Comparison of ENCODE assay signal across 14 mouse cellular contexts in genomic region chr2:168780024-168780423, GRCm38 (mm10). TPM values are rescaled to one million over a fixed set of nuclear protein-coding genes. Genes with fewer than 3 reads are reported as not detected.
DNase-seq lines count a peak whose midpoint lies in the region; ATAC-seq lines count a peak whose summit lies in the region.
"Had no signal": no experiment of that assay in that cellular context is flagged by ENCODE, and none has a peak within 500 bp of the region (broad histone marks: within the 10 kb centered on the region; RNA-seq: fewer than 3 reads in every experiment).

No protein-coding gene starts in this region.

- no peak overlapping the region for H3K4me3 ChIP-seq in limb, embryonic 11.5 days (ENCODE audit: low read depth, low read length)
- H3K4me3 ChIP-seq in limb, embryonic 10.5 days, result no peak overlapping the region
- no peak overlapping the region for H3K4me3 ChIP-seq in midbrain, embryonic 13.5 days (replicated peaks)
- H3K4me3 ChIP-seq: erythroblast, embryonic 14.5 days; lung, embryonic 15.5 days; megakaryocyte, embryonic 14.5 days had no signal

- no peak for ATAC-seq in limb, embryonic 11.5 days (ENCODE audit: insufficient number of reproducible peaks, low FRiP score, low TSS enrichment, low read depth)
- no peak for ATAC-seq in midbrain, embryonic 13.5 days
- ATAC-seq: intestine, postnatal 0 days had no signal

- no peak overlapping the region for H3K27ac ChIP-seq in limb, embryonic 11.5 days (replicated peaks; ENCODE audit: low read depth, low read length)
- no peak overlapping the region for H3K27ac ChIP-seq in limb, embryonic 10.5 days
- H3K27ac ChIP-seq in midbrain, embryonic 13.5 days, result no peak overlapping the region; the same call in 1 of the 2 replicates
- H3K27ac ChIP-seq: lung, embryonic 15.5 days; stomach, postnatal 0 days had no signal

- no peaks in the 10 kb centered on the region for H3K27me3 ChIP-seq in limb, embryonic 11.5 days (ENCODE audit: control insufficient read depth, insufficient read depth, low read length)
- H3K27me3 ChIP-seq in limb, embryonic 10.5 days (ENCODE audit: low read depth, poor library complexity, severe bottlenecking), result no peaks in the 10 kb centered on the region
- H3K27me3 ChIP-seq in midbrain, embryonic 13.5 days, result 0 out of 2 replicates have a peak, but pooled peaks cover 3% of the 10 kb centered on the region
- H3K27me3 ChIP-seq: lung, embryonic 15.5 days had no signal

- H3K36me3 ChIP-seq in limb, embryonic 11.5 days (ENCODE audit: control insufficient read depth, insufficient read depth, low read length), result no peaks in the 10 kb centered on the region
- no peaks in the 10 kb centered on the region for H3K36me3 ChIP-seq in limb, embryonic 10.5 days
- no peaks in the 10 kb centered on the region for H3K36me3 ChIP-seq in midbrain, embryonic 13.5 days
- H3K36me3 ChIP-seq: lung, embryonic 15.5 days had no signal

- H3K4me1 ChIP-seq in limb, embryonic 11.5 days (ENCODE audit: control insufficient read depth, insufficient read depth, low read length), result 0 out of 2 replicates have a peak, but pooled peaks cover 2% of the 10 kb centered on the region
- peaks cover 16% of the 10 kb centered on the region for H3K4me1 ChIP-seq in limb, embryonic 10.5 days
- H3K4me1 ChIP-seq in midbrain, embryonic 13.5 days (replicated peaks), result peaks cover 12% of the 10 kb centered on the region
- H3K4me1 ChIP-seq: lung, embryonic 15.5 days had no signal

- no peak overlapping the region for H3K9ac ChIP-seq in limb, embryonic 11.5 days (ENCODE audit: low read length)
- 0 out of 2 replicates have a peak overlapping the region, but pooled peaks have one; percentile 23 for H3K9ac ChIP-seq in midbrain, embryonic 13.5 days (replicated peaks)
- H3K9ac ChIP-seq: lung, embryonic 15.5 days had no signal

- 12% methylated on average over 9 of the region's 9 CpGs for WGBS in limb, embryonic 11.5 days
- 9% methylated on average over 9 of the region's 9 CpGs for WGBS in limb, embryonic 10.5 days
- WGBS in midbrain, embryonic 13.5 days, result 6% methylated on average over 9 of the region's 9 CpGs

- peak; percentile 57 to 58 for DNase-seq in cerebellum, postnatal 10 days
- DNase-seq in cerebellum, adult 8-10 months, result no peak
- DNase-seq in limb, embryonic 11.5 days (ENCODE audit: low spot score), result peak; percentile 45
- DNase-seq in limb, embryonic 10.5 days (ENCODE audit: low spot score), result no peak
- DNase-seq in embryo, embryonic 10.5 days (ENCODE audit: low spot score), result peak; percentile 72
- no peak for DNase-seq in thymus, adult 18-20 months
- no peak for DNase-seq in ovary, postnatal 36 days (ENCODE audit: low spot score)
- DNase-seq: cerebellum, postnatal 36 days had no signal

- no peak overlapping the region for H3K4me2 ChIP-seq in limb, embryonic 11.5 days (ENCODE audit: low read depth, severe bottlenecking)
- H3K4me2 ChIP-seq in midbrain, embryonic 13.5 days (replicated peaks), result no peak overlapping the region; the same call in 1 of the 2 replicates
- H3K4me2 ChIP-seq: lung, embryonic 15.5 days had no signal

- H3K9me3 ChIP-seq in limb, embryonic 11.5 days (ENCODE audit: control insufficient read depth, low read length), result no peaks in the 10 kb centered on the region
- no peaks in the 10 kb centered on the region for H3K9me3 ChIP-seq in limb, embryonic 10.5 days (replicated peaks)
- no peaks in the 10 kb centered on the region for H3K9me3 ChIP-seq in midbrain, embryonic 13.5 days
- H3K9me3 ChIP-seq: lung, embryonic 15.5 days had no signal

RNA-seq across cellular contexts. Expression of gene Sall4, which starts 12.3 kb away (rescaled TPM):
- polyA plus RNA-seq in limb, embryonic 11.5 days (2014; fragmentation: Nextera tagmentation; extraction: Ambion mirVana), result 12.5 and 16.8 TPM in 2 replicates
- 26.8 and 53.3 TPM in 2 replicates for polyA plus RNA-seq in limb, embryonic 10.5 days (2016; fragmentation: Nextera tagmentation; extraction: Ambion mirVana)
- 2.2 and 5.5 TPM in 2 replicates for polyA plus RNA-seq in midbrain, embryonic 13.5 days (2015; fragmentation: Nextera tagmentation; extraction: Ambion mirVana)

RNA-seq across cellular contexts. Expression of gene Atp9a, which starts 37.8 kb away (rescaled TPM):
- 7.0 and 7.5 TPM in 2 replicates for polyA plus RNA-seq in limb, embryonic 11.5 days (2014; fragmentation: Nextera tagmentation; extraction: Ambion mirVana)
- polyA plus RNA-seq in limb, embryonic 10.5 days (2016; fragmentation: Nextera tagmentation; extraction: Ambion mirVana), result 4.9 and 6.5 TPM in 2 replicates
- polyA plus RNA-seq in midbrain, embryonic 13.5 days (2015; fragmentation: Nextera tagmentation; extraction: Ambion mirVana), result 61.1 and 63.6 TPM in 2 replicates

Comparison
In these comparisons a context has a peak if more than half of its experiments do, and no peak if none do; other contexts are left out.
1. DNase-seq: peak in cerebellum, postnatal 10 days (2 of 2), limb, embryonic 11.5 days (single experiment) and embryo, embryonic 10.5 days (single experiment); none in cerebellum, adult 8-10 months (single experiment), limb, embryonic 10.5 days (single experiment), thymus, adult 18-20 months (0 of 2) and ovary, postnatal 36 days (single experiment).